Mouse (Mus musculus) ES-E14 (cell line): ENCODE data around the gene Ankrd13b.

ENCODE experiments used
- HCFC1 ChIP-seq: IDR thresholded peaks from 2 replicates; pipeline ENCODE4 v1.6.1; 2012; ENCODE audit warnings: low read length, inconsistent platforms, borderline replicate concordance; ENCODE audit not compliant: insufficient read depth
- MAFK ChIP-seq: IDR thresholded peaks from 2 replicates; pipeline ENCODE4 v1.6.1; 2014; ENCODE audit warnings: mild to moderate bottlenecking, low read depth, low read length, inconsistent platforms; ENCODE audit not compliant: insufficient read depth
- ZC3H11A ChIP-seq: IDR thresholded peaks from 2 replicates; pipeline ENCODE4 v1.6.1; 2012; ENCODE audit warnings: low read depth, mild to moderate bottlenecking, inconsistent platforms, low read length, borderline replicate concordance
- ZNF384 ChIP-seq: IDR thresholded peaks from 2 replicates; pipeline ENCODE4 v1.6.1; 2012; ENCODE audit warnings: low read depth, low read length, inconsistent platforms

- TF ChIP-seq MAFK = no peak
- TF ChIP-seq ZNF384 = no peak
- TF ChIP-seq ZC3H11A = no peak
- TF ChIP-seq HCFC1 = no peak
Measured at GRCm38 (mm10) chr11:77493512-77494343, 4.2 kb upstream of the Ankrd13b start, which contains the start of gene Git1.
